Mouse (Mus musculus) ovary, adult 18-20 months (tissue): ENCODE results near the gene Ptprd.
"Not testable (repeated sequence)": the region's sequence is repeated elsewhere in the genome, so short reads cannot be mapped to it uniquely, and the experiment has no call there.

Experiments
- DNase-seq: peaks from one replicate; pipeline ENCODE4 v3.0.0; 2022; ENCODE audit warnings: low spot score, mixed read lengths

Ptprd gene

GRCm38 (mm10) chr4:76193496-76193895 lies 2018.3 kb downstream of the Ptprd start:
- no peak for DNase-seq

DNA sequence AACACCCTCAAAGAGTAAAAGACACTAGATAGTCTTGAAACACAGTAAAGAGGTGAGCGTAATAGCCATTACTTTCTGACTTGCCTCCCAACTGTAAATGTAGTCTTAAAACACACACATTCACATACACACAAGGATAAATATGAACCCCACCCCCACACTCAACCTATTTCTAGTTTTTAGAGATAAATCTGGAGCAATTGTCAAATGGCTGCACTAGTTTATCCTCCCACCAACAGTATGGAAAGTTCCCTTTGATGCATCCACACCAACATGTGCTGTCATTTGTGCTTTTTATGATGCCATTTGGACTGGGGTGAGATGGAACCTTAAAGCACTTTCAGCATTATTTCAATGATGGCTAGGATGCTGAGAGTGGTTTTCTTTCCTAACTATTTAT lies 2019.7 kb downstream of the Ptprd start:
- no peak for DNase-seq

DNA sequence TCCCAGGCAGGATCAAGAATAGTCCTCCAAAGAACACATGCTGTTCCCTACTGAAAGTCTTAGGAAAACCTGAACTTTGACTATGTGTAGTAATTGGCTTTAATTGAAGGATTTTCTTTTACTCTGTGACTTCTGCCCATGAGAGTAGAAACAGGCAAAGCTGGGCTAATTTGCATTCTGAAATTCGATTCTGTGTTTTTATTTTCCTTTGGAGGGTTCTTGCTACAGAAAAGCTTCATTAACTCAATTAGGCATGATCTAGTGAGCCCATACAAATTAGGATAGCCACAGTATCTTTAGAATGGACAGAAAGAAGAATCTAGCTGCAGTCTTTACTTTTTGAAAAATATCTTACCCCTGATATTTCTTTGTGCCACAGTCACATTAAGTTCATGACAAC lies 2021.0 kb downstream of the Ptprd start:
- no peak for DNase-seq

DNA sequence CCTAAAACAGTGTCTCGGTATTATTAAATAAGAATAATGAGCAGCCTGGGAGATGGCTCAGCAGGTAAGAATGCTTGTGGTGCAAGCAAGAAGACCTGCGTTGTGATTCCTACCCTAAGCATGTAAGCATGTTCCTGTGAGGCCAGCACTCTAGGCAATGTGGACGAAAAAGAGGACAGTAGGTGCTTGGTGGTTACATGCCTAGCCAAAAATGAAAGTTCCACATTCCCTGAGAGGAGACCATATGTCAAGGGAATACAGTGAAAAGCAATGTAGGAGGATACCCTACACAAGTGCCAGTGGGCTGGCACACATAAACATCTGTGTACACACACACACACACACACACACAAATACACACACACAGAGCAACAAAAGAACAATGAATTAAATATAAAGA lies 2028.7 kb downstream of the Ptprd start:
- no peak for DNase-seq

DNA sequence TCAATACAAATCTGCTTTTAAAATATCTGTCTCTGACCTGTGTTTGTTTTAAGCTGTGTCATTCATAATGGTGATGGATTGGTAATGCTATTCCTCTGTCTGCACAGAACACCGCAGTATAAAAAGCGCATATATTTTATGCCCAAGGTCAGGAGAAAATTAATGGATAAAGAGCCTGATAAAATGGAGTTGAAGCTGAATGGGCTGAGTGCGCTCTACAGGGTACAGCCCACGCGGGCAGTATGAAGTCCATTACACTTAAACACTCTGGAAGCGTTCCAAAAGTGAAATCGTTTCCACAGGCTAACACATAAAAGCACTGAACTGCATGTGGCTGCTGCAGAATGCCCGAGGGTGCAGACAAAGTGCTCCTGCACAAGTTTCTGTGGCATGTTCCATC lies 2032.3 kb downstream of the Ptprd start:
- DNase-seq: no peak

DNA sequence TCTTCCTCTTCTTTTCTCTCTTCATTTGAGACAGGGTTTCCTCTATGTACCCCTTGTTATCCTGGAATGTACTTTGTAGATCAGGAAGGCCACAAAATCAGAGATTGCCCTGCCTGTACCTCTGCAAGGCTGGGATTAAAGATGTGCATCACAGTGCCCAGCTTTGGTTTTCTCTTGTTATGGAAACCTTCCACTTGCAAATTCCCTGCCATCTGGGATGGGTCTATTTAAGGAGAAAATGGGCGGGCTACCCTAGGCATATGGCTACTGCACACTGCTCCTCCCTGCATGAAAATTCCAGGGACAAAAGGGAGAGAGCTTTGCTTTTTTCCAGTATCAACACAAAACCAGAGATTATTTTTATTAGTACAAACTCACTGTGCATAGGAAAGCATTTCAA lies 2036.7 kb downstream of the Ptprd start:
- no peak for DNase-seq

GRCm38 (mm10) chr4:76155750-76156149 lies 2056.0 kb downstream of the Ptprd start:
- no peak for DNase-seq

DNA sequence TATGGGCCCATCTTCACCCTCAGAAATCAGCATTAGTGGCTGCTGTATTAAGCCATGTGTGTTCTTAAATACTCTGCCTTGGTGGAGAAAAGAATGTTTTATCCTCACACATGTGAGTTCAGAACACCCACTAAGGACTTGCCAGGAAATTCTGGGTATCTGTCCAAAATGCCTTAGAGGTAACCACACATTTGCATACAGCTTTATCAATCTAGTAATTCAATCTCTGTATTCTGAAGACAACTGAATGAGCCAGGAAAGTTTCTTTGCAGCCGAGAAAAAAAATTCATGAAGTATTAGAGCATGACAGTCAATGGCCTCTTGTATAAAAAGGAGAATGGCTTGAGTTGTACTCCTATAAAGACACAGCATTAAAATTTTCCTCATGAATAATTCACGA lies 2057.6 kb downstream of the Ptprd start:
- no peak for DNase-seq

DNA sequence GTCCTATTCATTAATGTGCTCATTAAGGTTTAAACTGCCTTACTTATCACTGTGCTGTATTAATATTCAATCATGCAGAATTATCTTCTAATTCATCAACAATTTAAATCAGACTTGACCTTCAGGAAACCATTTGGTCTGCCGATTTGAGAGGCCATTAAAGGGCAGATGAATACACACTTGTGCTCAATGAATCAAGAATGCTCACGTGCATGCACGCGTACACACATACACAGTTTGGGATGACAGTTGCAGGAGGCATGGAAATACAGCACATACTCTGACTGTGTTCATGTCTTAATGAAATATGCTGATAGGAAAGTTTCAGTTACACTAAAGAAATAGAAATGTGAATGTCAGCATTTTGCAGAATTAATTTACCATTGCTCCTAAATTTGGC lies 2066.8 kb downstream of the Ptprd start:
- no peak for DNase-seq

DNA sequence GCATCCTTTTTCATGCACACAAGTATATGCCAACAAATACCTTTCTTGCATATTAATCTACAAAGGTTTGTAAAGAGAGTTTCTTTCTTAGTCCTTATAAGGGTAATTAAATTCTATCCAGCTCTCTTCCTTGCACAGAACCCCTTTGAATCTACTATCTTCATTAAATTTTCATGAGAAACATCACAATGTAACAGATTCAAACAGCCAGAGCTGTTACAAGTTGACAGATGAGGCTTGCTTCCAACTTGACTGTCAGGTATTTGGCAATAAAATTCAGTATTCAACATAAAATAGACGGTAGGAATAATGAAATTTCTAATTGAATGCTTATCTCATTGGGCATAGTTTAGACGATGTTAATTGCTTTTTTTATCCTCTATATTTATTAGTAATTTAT lies 2067.4 kb downstream of the Ptprd start:
- no peak for DNase-seq

DNA sequence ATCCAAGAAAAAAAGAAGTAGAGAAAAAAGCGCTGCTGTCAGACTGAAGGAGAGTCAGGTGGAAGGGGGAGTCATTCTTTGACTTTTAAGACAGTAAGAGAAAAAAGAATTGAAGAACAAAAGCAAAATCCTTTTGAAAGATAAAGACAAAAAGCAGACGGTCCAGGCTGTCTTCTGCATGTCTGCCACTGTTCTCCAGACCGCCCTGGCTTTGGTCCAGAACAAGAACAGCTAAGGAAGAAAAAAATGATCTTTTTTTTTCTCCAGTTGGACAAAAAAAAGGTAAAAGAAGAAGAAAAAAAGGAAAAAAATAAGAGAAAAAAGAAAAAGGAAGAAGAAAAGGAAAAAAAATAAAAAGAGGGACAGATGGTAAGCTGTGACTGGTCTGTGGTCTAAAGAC lies 2073.9 kb downstream of the Ptprd start:
- no peak for DNase-seq

DNA sequence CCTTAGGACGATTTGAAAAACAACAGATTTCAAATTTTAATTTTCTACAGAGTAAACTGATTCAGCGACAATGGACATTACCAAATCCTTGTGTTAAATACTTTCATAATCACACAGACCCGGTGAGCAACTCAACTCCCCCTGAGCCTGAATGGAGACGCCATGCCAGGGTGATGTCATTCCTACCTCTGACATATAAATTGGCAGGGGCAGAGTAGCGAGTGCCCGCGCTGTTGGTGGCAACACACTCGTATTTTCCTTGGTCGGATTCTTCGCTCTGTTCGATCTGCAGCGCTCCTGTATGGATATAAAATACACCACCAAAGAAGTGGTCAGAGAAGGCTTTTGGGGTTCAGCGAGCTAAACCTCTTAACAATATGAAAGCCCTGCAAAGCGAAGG lies 2075.1 kb downstream of the Ptprd start:
- no peak for DNase-seq

DNA sequence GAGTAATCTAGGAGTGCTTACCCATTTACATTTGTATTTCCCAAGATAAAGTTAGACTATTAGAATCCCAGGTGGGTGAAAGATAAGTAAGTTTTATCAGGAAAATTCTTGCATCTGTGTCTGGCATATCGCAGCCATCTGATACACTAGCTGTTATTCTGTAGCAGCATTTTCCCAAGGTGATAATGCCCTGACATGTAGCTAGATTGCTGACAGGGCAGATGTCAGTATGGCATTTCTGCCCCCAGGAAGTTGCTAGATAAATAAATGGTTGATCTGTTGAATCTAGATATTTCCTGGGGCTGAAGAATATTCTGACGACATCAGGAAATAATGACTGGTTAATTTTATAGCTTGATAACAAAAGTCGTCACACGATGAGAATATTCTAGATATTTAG lies 2119.9 kb downstream of the Ptprd start:
- no peak for DNase-seq

- no peak for DNase-seq
Measured at GRCm38 (mm10) chr4:76089866-76090265, 2121.9 kb downstream of the Ptprd start.

GRCm38 (mm10) chr4:76076051-76076450 lies 2135.7 kb downstream of the Ptprd start:
- DNase-seq: no peak

- no peak for DNase-seq
Measured at GRCm38 (mm10) chr4:76073286-76073685, 2138.5 kb downstream of the Ptprd start.

DNA sequence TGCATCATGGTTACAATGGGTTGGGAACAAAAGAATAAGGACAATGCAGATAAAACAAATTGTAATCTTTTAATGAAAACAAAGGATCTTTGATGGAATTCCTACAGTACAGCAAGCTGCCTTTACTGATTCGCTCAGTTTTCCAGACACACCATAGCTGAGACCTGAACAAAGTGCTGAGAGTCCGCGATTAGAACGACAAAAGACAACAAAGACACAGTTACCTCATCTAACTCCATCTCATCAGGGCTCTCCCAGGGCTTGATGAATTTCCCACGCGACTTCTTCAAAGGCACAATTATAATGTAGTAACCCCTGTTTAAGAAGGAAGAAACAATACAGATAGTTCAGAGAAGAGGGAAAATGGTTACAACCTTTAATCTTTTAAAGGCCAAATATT lies 2140.0 kb downstream of the Ptprd start:
- no peak for DNase-seq

GRCm38 (mm10) chr4:76056836-76057235 lies 2154.9 kb downstream of the Ptprd start:
- DNase-seq: no peak

DNA sequence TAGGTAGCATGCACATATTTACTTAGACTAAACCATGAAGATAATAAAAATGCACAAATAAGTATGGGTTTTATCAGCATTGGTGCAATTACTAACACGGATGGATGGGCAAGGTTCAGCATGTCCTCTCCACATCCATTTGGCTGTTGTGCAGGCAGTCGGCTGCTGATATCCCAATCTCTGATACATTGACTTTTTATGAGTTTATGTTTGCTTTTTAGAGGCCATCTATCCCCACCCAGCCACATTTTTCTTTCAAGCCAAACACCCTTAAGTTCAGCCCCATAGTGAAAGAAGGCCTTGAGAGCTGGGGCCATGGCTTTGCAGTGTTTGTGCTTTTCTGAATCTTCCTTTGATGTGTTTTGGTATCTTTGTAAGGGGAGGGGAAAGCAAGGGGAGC lies 2166.1 kb downstream of the Ptprd start:
- DNase-seq: peak; percentile 26

GRCm38 (mm10) chr4:76044802-76045201 lies 2167.0 kb downstream of the Ptprd start:
- DNase-seq: no peak

- DNase-seq: not testable (repeated sequence)
Measured at GRCm38 (mm10) chr4:76037178-76037577, 2174.6 kb downstream of the Ptprd start.

DNA sequence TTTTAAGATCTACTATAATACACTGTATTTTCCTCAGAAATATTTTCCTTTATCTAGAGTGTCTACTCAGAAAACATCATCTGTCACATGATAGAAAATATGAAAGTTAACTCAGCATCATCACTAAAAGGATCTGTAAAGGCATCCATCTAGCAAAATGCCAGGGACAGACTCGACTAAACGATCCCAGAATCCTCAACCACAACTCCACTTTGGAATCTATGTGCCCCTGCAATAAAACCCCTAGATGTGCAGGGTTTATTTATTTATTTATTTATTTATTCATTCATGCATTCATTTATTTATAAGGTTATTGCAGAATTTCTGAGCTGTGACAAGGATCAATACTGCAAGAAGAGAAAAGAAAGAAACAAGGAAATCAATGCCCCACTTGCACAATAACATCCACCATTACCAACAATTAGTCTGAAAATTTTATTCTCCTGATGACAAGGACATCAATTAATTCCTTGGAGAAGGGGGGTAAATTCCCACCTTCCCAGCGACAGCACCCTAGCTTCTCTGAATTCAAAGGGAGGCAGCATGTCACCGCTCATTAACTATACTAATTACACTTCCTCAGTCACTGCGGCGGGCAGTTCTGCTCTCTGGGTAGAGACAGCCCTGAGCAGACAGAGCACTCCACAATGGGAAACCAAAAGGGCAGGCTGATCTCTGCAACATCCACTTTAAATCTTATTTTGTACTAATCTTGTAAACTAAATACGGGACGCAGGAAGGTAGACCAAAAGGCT lies 2186.0 kb downstream of the Ptprd start:
- no peak for DNase-seq

DNA sequence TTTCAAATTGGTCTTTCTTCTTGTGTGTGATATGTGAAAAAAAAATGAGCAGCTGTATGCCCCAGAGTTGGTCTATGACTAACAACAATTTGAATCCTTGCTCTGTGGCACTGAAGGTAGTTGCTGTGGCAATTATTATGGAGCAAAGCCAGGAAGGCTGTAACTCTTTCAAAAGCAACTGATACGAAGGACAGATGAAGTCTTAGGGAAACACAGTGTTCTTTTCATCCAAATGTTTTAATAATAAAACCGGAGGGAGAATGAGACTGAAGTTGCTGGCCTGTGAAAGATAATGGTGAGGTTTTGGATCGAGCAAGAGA lies 2187.3 kb downstream of the Ptprd start:
- DNase-seq: peak; percentile 38

DNA sequence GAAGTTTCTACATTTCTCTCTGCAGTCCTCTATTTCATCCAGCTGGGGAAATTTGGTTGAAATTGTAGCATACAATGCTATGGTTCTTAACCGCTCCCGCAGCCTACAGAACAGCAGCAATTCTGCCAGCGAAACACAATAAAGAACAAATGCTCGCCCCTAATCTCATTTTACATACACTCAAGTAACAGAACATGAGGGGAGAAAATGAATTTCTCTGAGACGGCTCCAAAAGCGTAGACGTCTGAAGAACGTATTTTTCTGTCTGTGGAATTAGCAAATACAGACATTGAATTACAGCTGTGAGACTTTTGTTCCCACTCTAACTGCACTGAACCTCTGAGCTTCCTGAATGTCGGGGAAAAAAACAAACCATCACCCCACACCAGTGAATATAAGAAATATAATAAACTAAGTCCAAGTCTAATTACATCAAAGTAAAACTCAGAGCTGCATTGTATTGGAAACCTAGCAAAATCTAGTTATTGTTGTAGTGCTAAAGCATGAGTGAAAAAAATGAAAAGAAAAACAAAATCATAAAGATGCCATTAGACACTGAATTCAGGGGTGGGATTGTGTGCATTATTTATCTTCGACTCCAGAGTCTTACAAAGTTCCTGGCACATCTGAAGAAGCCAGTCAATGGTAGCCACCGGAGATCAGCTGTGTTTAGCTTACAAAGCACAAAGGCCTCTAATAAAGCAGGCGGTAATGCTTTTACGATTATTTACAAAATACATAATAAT lies 2187.8 kb downstream of the Ptprd start:
- no peak for DNase-seq
